Mouse (Mus musculus): ENCODE data around the gene Tulp2.
A peak's percentile ranks its signal among the peaks of the same experiment; 100 is the strongest.
"Not testable (repeated sequence)": the region's sequence is repeated elsewhere in the genome, so short reads cannot be mapped to it uniquely, and the experiment has no call there.

Tulp2 gene

GRCm38 (mm10) chr7:45486761-45487415 lies 5.2 kb downstream of the Tulp2 start, which contains the start of gene Gm45808:
Gene Gm45808 (minus strand): TSS chr7:45486811.
- DNase-seq (ENCODE audit: low spot score in 2 of 2) = no peak

DNA sequence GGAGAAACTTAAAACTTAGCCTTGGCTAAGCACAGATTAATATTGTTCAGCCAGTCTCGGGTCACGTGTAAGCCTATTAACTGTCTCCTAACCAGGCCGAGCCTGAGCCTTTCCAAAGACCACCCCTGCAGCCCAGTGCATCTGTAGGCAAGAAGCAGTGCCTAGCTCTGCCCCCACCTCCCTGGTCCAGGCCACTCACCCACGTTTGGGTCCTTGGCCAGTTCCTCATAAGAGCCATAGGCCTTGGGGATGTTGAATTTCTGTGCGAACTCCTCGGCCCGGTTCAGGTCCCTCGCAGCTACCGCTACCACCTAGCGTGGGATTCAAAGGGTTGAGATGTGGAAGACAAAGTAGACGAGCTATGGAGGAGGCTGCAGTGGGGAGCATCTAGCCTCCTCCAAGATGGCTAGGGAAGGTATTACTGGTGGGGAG lies 6.2 kb downstream of the Tulp2 start:
- DNase-seq (ENCODE audit: low spot score in 2 of 2) = no peak

GRCm38 (mm10) chr7:45488293-45489204 lies 6.9 kb downstream of the Tulp2 start, which contains the start of gene Dhdh:
Gene Dhdh (minus strand): TSS chr7:45488805.
- DNase-seq (ENCODE audit: low spot score in 2 of 2) = peak in 1 of 2 experiments; percentile 78

DNA sequence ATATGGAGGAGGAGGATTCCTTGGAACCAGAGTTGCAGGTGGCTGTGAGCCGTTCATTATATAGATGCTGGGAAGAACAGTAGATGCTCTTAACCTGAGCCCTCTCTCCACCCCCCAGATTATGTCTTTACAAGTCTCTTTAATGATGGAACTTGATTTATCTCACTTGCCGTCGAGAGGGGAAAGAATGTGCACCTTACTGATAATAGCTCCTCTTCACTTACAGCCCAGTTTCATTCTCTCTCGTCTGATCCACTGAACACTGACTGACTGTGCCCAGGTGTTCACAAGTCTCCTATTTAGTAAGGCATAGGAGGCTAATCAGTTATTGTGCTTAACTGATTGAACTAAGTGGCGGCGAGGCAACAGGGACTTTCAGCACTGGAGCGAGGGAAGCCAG lies 7.9 kb downstream of the Tulp2 start:
- DNase-seq (ENCODE audit: low spot score in 2 of 2) = no peak

GRCm38 (mm10) chr7:45490822-45491221 lies 9.1 kb downstream of the Tulp2 start:
- no peak for DNase-seq (ENCODE audit: low spot score in 2 of 2)

DNA sequence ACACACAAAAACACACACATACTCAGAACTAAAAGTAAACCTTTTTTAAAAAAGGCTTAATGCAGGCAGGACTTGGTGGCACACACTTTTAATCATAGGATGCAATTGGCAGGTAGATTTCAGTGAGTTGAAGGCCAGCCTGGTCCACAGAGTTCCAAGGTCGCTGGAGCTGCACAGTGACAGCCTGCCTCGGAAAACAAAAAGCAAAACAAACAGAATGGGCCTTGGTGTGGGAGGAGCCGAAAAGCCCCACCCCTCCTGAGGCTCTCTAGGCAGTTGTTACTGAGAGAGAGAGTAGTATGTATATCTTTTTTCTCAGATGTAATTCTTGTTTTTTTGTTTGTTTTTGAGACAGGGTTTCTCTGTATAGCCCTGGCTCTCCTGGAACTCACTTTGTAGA lies 9.6 kb downstream of the Tulp2 start:
- peak in 1 of 2 experiments; percentile 35 for DNase-seq (ENCODE audit: low spot score in 2 of 2)

DNA sequence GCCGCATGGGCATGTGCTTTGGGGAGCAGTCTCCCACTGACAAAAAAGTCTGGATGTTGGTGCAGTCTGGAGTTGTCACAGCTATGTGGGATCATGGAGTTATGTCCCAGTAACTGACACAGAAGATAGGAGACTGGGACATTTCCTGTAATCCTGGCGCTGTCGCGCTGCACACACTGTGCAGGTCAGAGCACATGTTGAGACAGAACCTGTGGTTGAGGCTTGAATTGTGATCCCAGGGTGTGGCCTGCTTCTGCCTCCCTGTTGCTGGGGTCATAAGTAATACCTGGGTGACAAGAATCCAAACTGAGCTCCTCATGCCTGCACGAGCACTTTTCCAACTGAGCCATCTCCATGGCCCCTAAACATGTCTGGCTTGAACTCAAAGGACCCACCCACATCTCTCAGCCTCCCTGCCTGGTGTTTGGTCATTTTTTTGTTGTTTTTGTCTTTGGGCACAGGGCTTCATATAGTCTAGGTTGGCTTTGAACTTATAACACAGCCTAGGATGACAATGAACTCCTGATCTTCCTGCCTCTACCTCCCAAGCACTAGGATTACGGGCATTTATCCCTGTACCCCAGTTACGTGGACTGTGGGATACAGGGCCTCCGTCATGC lies 10.7 kb downstream of the Tulp2 start:
- no peak for DNase-seq (ENCODE audit: low spot score in 2 of 2)

DNA sequence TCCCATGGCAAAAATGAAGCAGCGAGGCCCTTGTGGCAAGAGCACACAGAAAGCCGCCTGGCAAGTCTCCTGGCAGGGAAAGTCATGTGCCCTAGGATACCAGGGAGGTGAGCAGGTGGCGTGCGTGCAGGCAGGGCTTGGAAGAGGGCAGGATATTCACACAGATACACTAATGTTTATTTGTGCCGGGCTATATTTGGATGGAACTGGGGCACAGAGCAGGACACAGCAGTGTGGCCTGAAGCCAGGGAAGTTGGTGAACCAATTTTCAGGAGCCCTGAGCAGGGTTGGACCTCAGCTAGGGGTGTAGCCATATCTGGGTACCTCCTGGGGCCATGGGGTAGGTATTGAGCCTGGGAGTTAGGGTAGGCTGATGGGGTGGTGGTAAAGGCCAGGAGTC lies 11.3 kb downstream of the Tulp2 start:
- DNase-seq (ENCODE audit: low spot score in 2 of 2) = peak in 1 of 2 experiments; percentile 28

DNA sequence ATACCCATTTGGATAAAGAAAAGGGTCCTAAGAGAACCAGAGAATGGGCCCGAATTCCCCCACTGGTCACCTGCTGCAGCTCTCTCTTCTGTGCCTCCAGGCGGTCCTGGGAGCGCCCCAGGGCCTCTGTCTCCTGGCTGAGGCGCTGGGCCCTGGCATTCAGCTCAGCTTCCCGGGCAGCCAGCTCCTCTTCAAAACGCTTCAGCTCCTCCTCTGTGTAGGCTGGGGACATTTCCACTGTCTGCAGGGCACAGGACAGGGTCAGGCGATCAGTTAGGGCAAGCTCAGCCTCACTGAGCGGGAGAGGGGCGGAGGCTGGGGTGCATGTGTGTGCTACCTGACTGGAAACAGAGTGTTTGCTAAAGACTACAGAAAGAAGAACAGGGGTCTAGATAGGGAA lies 12.9 kb downstream of the Tulp2 start:
- DNase-seq (ENCODE audit: low spot score in 2 of 2) = no peak

GRCm38 (mm10) chr7:45498427-45498826 lies 16.8 kb downstream of the Tulp2 start:
- DNase-seq (ENCODE audit: low spot score in 2 of 2) = no peak

DNA sequence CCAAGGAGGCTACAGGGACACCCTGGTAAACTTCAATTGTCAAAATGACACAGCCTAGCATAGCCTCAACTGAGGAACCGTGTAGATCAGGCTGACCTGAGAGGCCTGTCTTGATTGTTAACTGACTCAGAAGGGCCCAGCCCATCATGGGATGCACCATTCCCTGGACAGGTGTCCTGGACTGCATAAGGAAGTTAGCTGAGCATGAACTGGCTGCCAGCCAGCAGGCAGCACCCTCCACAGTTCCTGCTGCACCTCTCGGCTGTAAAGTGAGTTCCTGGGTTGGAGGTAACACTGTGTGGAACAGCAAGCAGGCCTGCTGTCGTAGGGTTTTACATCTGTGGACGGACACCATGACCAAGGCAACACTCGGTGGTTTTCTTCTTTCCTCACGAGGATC lies 25.9 kb downstream of the Tulp2 start:
- no peak for DNase-seq (ENCODE audit: low spot score in 2 of 2)

DNA sequence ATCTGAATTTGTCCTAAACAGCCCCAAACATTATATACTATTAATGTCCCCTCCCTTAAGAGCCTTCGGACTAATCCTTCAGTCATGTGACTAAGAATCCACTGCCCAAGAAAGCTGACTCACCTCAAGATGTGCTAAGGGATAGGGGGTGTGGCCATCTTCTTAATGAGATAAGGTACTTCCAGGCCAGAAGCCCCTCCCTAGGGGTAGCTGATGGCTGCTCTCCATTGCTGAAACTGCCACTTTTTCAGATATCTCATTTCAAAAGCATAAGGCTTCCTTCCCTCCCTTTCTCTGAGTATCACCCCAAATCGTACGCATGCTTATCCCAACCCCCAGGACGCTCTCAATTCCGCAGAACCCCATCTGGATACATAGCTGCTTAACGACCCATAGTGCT lies 26.9 kb downstream of the Tulp2 start:
- DNase-seq (ENCODE audit: low spot score in 2 of 2) = no peak

- no peak for DNase-seq (ENCODE audit: low spot score in 2 of 2)
Observed at GRCm38 (mm10) chr7:45509181-45509882, 27.7 kb downstream of the Tulp2 start.

DNA sequence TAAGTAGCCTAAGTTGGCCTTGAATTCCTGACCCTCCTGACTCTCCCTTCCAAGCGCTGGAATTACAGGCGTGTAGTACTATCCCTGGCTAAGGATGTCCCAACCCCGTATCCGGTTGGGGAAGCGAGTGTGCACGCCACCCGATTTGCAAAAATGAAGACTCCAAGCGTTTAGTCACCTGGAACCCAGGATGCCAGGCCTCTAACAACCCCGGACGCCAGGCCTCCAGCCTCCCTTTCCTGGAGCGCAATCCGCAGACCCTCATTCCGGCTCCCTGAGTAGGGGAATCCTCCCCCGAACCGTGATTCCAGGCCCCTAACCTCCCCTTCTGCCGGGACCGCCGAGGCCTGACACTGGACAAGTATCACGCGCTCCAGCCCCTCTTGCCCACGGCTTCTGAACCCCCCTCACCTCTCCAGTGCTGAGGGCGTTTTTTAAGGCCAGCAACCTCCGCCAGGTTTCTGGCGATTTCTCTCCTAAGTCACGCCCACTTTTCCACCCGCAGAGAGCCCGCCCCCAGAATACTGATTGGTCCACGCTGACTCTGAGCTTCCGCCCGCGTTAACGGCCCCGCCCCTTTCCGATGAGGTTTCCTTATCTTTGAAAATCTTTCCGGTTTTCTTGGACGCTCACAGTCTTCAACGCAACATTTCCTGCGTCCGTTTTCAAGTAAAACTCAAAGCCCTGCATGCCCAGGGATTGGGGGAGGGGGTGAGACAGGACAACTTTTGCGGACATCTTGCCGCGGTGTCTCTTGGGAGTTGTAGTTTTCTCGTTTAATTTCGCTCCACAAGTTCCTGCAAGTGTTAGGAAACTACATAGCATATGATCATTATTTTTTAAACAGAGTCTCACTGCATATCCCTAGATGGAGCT lies 28.5 kb downstream of the Tulp2 start, which contains the start of gene Nucb1:
Gene Nucb1 (minus strand): TSS at position 495 of the 876 bp plus-strand sequence.
- DNase-seq (ENCODE audit: low spot score in 2 of 2) = peak; percentile 92 to 94

DNA sequence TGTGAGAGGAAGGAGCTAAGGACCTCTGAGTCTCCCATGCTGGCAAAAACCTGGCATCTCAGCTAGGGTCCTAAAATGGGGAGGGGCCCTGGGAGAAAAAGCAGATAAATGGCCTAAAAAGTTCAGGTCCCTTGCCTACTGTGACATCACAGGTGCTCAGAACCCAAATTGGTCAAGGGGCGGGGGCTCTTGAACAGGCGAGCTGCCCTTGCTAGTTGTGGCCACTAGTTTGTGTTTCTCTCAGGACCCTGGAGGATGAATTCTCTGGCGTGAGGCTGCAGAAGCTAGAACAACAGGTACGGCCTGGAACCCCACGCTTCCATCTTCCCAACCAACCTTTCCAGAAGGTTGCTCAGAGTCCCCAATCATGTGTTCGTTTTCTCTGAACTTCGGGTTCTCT lies 32.7 kb downstream of the Tulp2 start:
- no peak for DNase-seq (ENCODE audit: low spot score in 2 of 2)

GRCm38 (mm10) chr7:45515436-45515835 lies 33.8 kb downstream of the Tulp2 start:
- no peak for DNase-seq (ENCODE audit: low spot score in 2 of 2)

DNA sequence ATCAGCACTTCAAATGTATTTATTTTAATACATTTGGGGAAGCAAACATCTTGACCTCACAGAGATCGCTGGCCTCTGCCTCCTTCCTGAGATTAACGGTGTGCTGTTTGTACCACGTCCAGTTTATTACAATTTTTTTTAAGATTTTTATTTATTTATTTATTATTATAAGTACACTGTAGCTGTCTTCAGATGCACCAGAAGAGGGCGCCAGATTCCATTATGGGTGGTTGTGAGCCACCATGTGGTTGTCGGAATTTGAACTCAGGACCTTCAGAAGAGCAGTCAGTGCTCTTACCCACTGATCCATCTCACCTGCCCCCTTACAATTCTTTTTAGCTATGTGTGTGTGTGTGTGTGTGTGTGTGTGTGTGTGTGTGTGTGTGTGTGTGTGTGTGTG lies 35.2 kb downstream of the Tulp2 start:
- DNase-seq (ENCODE audit: low spot score in 2 of 2) = not testable (repeated sequence)

GRCm38 (mm10) chr7:45518618-45519017 lies 36.9 kb downstream of the Tulp2 start:
- DNase-seq (ENCODE audit: low spot score in 2 of 2) = no peak

DNA sequence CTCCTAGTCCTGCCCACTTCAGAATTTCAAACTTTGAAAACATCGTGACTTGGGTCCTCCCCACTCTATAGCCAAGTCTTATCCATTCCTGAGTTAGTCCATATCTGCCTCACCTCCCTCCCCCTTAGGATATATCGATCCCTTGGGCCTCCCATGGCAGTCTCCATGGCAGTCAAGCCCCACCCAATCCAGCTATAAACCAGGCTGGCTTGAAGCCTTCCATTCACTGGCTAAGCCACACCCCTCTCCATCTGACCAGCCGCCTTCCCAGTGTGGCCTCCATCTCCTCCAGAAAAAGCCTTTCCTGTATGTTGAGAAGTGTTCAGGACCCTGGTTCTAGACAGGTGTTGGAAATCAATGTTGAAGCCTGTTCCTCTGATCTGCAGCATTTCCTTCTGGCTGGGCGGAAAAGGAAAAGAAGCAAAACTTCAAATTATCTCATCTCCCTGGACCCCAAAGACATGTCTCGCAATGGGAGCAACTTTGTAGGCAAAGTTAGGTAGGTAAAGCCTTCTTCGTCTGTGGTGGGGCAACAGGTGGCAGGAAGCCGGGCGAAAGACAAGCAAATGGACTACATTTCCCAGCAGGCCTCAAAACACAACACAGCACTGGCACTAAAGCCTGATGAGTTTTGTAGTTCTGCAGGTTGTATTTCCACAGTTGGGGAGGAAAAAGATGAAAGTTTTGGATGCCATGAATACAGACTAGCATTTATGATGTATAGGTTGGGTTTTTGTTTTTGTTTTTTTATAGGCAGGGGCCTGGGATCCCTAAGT lies 37.9 kb downstream of the Tulp2 start:
- DNase-seq (ENCODE audit: low spot score in 2 of 2) = no peak

- no peak for DNase-seq (ENCODE audit: low spot score in 2 of 2)
Observed at GRCm38 (mm10) chr7:45520605-45521004, 38.9 kb downstream of the Tulp2 start.
